ENCODE assay signal across 18 mouse cellular contexts in genomic region chr17:91079096-91079495, GRCm38 (mm10). TPM values are rescaled to one million over a fixed set of nuclear protein-coding genes. Genes with fewer than 3 reads are reported as not detected.
DNase-seq lines count a peak whose midpoint lies in the region; ATAC-seq and TF ChIP-seq lines count a peak whose summit lies in the region.
"Had no signal": no experiment of that assay in that cellular context is flagged by ENCODE, and none has a peak within 500 bp of the region (broad histone marks: within the 10 kb centered on the region; RNA-seq: fewer than 3 reads in every experiment).

No protein-coding gene starts in this region.

- peak; percentile 68 for DNase-seq in forebrain, embryonic 14.5 days (ENCODE audit: low spot score)
- DNase-seq in lung, postnatal 0 days (ENCODE audit: low spot score) = peak; percentile 12
- no peak for DNase-seq in lung, postnatal 14 days
- DNase-seq in brain, embryonic 14.5 days (ENCODE audit: low read depth) = peak; percentile 75
- DNase-seq in c-Kit-positive CD71-positive TER-119-positive erythroid progenitor cells, embryonic 14.5 days (ENCODE audit: low spot score) = no peak
- DNase-seq: adrenal gland, adult 8-10 months; adrenal gland, postnatal 36 days; cerebellum, adult 11-12 months; cerebellum, adult 9-10 months; cerebellum, postnatal 25 days; forebrain, postnatal 0 days; gastrocnemius, postnatal 14 days; heart, adult 11 months; heart, postnatal 36 days had no signal

- H3K9me3 ChIP-seq in forebrain, embryonic 14.5 days (replicated peaks; ENCODE audit: control insufficient read depth, low read length) = no peaks in the 10 kb centered on the region
- H3K9me3 ChIP-seq in forebrain, embryonic 12.5 days = no peaks in the 10 kb centered on the region
- no peaks in the 10 kb centered on the region for H3K9me3 ChIP-seq in lung, postnatal 0 days (ENCODE audit: low read length)
- H3K9me3 ChIP-seq: embryonic facial prominence, embryonic 13.5 days; heart, embryonic 13.5 days had no signal

- no peak; the same call in 1 of the 2 replicates for ATAC-seq in forebrain, embryonic 14.5 days
- no peak for ATAC-seq in forebrain, embryonic 12.5 days (ENCODE audit: low FRiP score)
- no peak for ATAC-seq in lung, postnatal 0 days
- ATAC-seq: forebrain, postnatal 0 days; hindbrain, embryonic 16.5 days had no signal

- H3K27ac ChIP-seq in forebrain, embryonic 14.5 days (ENCODE audit: low read depth, low read length) = no peak overlapping the region
- no peak overlapping the region for H3K27ac ChIP-seq in forebrain, embryonic 12.5 days
- no peak overlapping the region for H3K27ac ChIP-seq in lung, postnatal 0 days (ENCODE audit: low read length)
- H3K27ac ChIP-seq: embryonic facial prominence, embryonic 13.5 days; heart, embryonic 13.5 days had no signal

- TF ChIP-seq CTCF in lung, postnatal 0 days (IDR thresholded peaks at IDR 0.05) = no peak
- TF ChIP-seq CTCF in brain, embryonic 14.5 days (IDR thresholded peaks at IDR 0.05; ENCODE audit: borderline replicate concordance, extremely low read depth, insufficient read depth, insufficient read length) = no peak

- no peaks in the 10 kb centered on the region for H3K36me3 ChIP-seq in forebrain, embryonic 14.5 days (ENCODE audit: control insufficient read depth, insufficient read depth, low read length)
- H3K36me3 ChIP-seq in forebrain, embryonic 12.5 days (replicated peaks) = no peaks in the 10 kb centered on the region
- H3K36me3 ChIP-seq in lung, postnatal 0 days (ENCODE audit: insufficient read depth, low read length) = no peaks in the 10 kb centered on the region
- H3K36me3 ChIP-seq: embryonic facial prominence, embryonic 13.5 days; heart, embryonic 13.5 days had no signal

- no peak overlapping the region for H3K4me3 ChIP-seq in forebrain, embryonic 14.5 days (ENCODE audit: low read depth, low read length)
- H3K4me3 ChIP-seq in forebrain, embryonic 12.5 days (replicated peaks) = no peak overlapping the region
- H3K4me3 ChIP-seq in lung, postnatal 0 days (ENCODE audit: low read depth, low read length) = no peak overlapping the region
- H3K4me3 ChIP-seq: embryonic facial prominence, embryonic 13.5 days; heart, embryonic 13.5 days had no signal

- no peaks in the 10 kb centered on the region for H3K27me3 ChIP-seq in forebrain, embryonic 14.5 days (replicated peaks; ENCODE audit: control insufficient read depth, insufficient read depth, low read length)
- peaks cover 4% of the 10 kb centered on the region for H3K27me3 ChIP-seq in forebrain, embryonic 12.5 days
- H3K27me3 ChIP-seq in lung, postnatal 0 days (replicated peaks; ENCODE audit: insufficient read depth, low read length) = no peaks in the 10 kb centered on the region
- H3K27me3 ChIP-seq: embryonic facial prominence, embryonic 13.5 days; heart, embryonic 13.5 days had no signal

- H3K4me1 ChIP-seq in forebrain, embryonic 14.5 days (ENCODE audit: control insufficient read depth, insufficient read depth, low read length) = no peaks in the 10 kb centered on the region
- no peaks in the 10 kb centered on the region for H3K4me1 ChIP-seq in forebrain, embryonic 12.5 days
- H3K4me1 ChIP-seq in lung, postnatal 0 days (ENCODE audit: insufficient read depth, low read depth, low read length) = no peaks in the 10 kb centered on the region
- H3K4me1 ChIP-seq: embryonic facial prominence, embryonic 13.5 days; heart, embryonic 13.5 days had no signal

- no peak overlapping the region for H3K9ac ChIP-seq in forebrain, embryonic 14.5 days (ENCODE audit: low read length)
- H3K9ac ChIP-seq in forebrain, embryonic 12.5 days = no peak overlapping the region
- no peak overlapping the region for H3K9ac ChIP-seq in lung, postnatal 0 days (replicated peaks; ENCODE audit: low read depth)
- H3K9ac ChIP-seq: embryonic facial prominence, embryonic 13.5 days; forebrain, postnatal 0 days; heart, embryonic 13.5 days had no signal

- no peak for TF ChIP-seq EP300 in lung, postnatal 0 days (IDR thresholded peaks at IDR 0.05)

- H3K4me2 ChIP-seq in forebrain, embryonic 14.5 days (ENCODE audit: low read length) = no peak overlapping the region
- H3K4me2 ChIP-seq in forebrain, embryonic 12.5 days = no peak overlapping the region
- no peak overlapping the region for H3K4me2 ChIP-seq in lung, postnatal 0 days (replicated peaks; ENCODE audit: low read depth, low read length)
- H3K4me2 ChIP-seq: embryonic facial prominence, embryonic 13.5 days; heart, embryonic 13.5 days had no signal

- TF ChIP-seq POLR2A in brain, embryonic 14.5 days (IDR thresholded peaks at IDR 0.05; ENCODE audit: borderline replicate concordance, extremely low read depth, insufficient read depth, insufficient read length, poor library complexity, severe bottlenecking) = no peak

RNA-seq across cellular contexts. Expression of gene Nrxn1, which starts 13.8 kb away (rescaled TPM):
- 69.8 and 102 TPM in 2 replicates for polyA plus RNA-seq in forebrain, embryonic 14.5 days (2014; fragmentation: Nextera tagmentation; extraction: Ambion mirVana)
- 41.3 and 41.7 TPM in 2 replicates for polyA plus RNA-seq in forebrain, embryonic 12.5 days (2016; fragmentation: Nextera tagmentation; extraction: Ambion mirVana)
- 1.3 and 2.6 TPM in 2 replicates for polyA plus RNA-seq in lung, postnatal 0 days (2015; fragmentation: Nextera tagmentation; extraction: Ambion mirVana)
- polyA plus RNA-seq in brain, embryonic 14.5 days (2012; rRNA removed) = 68.4 and 123 TPM in 2 replicates

Comparison
In these comparisons a context has a peak if more than half of its experiments do, and no peak if none do; other contexts are left out.
1. DNase-seq: peak in forebrain, embryonic 14.5 days (single experiment), lung, postnatal 0 days (single experiment) and brain, embryonic 14.5 days (single experiment); none in lung, postnatal 14 days (single experiment) and c-Kit-positive CD71-positive TER-119-positive erythroid progenitor cells, embryonic 14.5 days (single experiment).
2. RNA of gene Nrxn1, which starts 13.8 kb away (polyA plus RNA-seq): 68.4 to 123 TPM in brain, embryonic 14.5 days, 69.8 to 102 TPM in forebrain, embryonic 14.5 days and 41.3 to 41.7 TPM in forebrain, embryonic 12.5 days; 1.3 to 2.6 TPM in lung, postnatal 0 days; every median in the first group is over 10 times any median in the second.